Mouse (Mus musculus) limb, embryonic 13.5 days (tissue): ENCODE measurements at regions not wholly inside any gene's neighbourhood (a gene's known extent, or its start where the extent isn't known, plus 50 kb on each side); places are given as distances from the start of the nearest gene placed in this dataset.

Experiments
- ATAC-seq: fragments of 200-750 bp; cut with Nextera tagmentation; 2 replicates; pipeline ENCODE4 v1.8.0; 2017; ENCODE audit warnings: low read depth, moderate number of reproducible peaks, moderate TSS enrichment; ENCODE audit not compliant: low FRiP score
- H3K27ac ChIP-seq: fragments of 300-500 bp; sonication (generic); 2 replicates; pipeline ENCODE4 v1.5.1; 2015; ENCODE audit warnings: inconsistent platforms, mild to moderate bottlenecking, moderate library complexity
- H3K27me3 ChIP-seq: fragments of 300-500 bp; sonication (generic); 2 replicates; pipeline ENCODE4 v1.6.1; 2015; ENCODE audit warnings: mild to moderate bottlenecking, inconsistent platforms
- H3K36me3 ChIP-seq: fragments of 300-500 bp; sonication (generic); 2 replicates; pipeline ENCODE4 v1.6.1; 2015; ENCODE audit warnings: inconsistent platforms, mild to moderate bottlenecking, moderate library complexity
- H3K4me1 ChIP-seq: fragments of 300-500 bp; sonication (generic); 2 replicates; pipeline ENCODE4 v1.6.1; 2015; ENCODE audit warnings: inconsistent platforms
- H3K4me2 ChIP-seq: fragments of 300-500 bp; sonication (generic); replicated peaks from 2 replicates; pipeline ENCODE4 v1.6.1; 2015; ENCODE audit warnings: inconsistent platforms, mild to moderate bottlenecking, moderate library complexity
- H3K4me3 ChIP-seq: fragments of 300-500 bp; sonication (generic); 2 replicates; pipeline ENCODE4 v1.5.1; 2015; ENCODE audit warnings: moderate library complexity, mild to moderate bottlenecking, inconsistent platforms
- H3K9ac ChIP-seq: fragments of 300-500 bp; sonication (generic); 2 replicates; pipeline ENCODE4 v1.6.1; 2015; ENCODE audit warnings: mild to moderate bottlenecking, inconsistent platforms
- H3K9me3 ChIP-seq: fragments of 300-500 bp; sonication (generic); 2 replicates; pipeline ENCODE4 v1.6.1; 2016; ENCODE audit warnings: inconsistent platforms
- WGBS: fragments of 180-500 bp; shearing (Covaris S2); methylation state at CpG from one replicate; pipeline ENCODE4 v1.1.7; 2015; 5-methylcytosine and 5-hydroxymethylcytosine counted together

DNA sequence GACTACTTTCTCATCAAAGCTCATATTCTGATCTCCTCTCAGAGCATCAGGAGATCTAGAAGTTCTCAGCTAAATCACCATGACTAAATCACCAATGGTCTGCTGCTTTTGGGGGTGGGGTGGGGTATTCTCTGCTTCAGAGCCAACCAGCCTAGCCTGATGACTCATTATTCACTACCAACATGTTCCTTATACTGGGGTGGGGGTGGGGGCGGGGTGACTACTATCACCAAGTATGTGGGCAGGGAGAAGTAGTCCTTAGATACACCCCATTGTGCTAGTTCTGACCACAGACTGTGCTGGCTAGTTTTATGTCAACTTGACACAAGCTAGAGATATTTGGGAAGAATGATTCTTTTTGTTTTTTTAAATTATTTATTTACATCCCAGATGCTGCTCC, 143.0 kb downstream of the Cbln1 start:
- H3K4me1 ChIP-seq = peaks cover 9% of the 10 kb centered on the region
- no peaks in the 10 kb centered on the region for H3K27me3 ChIP-seq
- 75% methylated on average over 1 of the region's 1 CpGs for WGBS
- H3K27ac ChIP-seq = no peak overlapping the region
- H3K4me3 ChIP-seq = no peak overlapping the region
- H3K36me3 ChIP-seq = no peaks in the 10 kb centered on the region
- no peak overlapping the region for H3K9ac ChIP-seq
- ATAC-seq = no peak
- no peak overlapping the region for H3K4me2 ChIP-seq
- H3K9me3 ChIP-seq = no peaks in the 10 kb centered on the region

GRCm38 (mm10) chr8:87314570-87314969, 157.8 kb downstream of the Cbln1 start:
- Histone ChIP-seq H3K4me3 (no peak overlapping the region), H3K9me3 (no peaks in the 10 kb centered on the region), H3K27ac (no peak overlapping the region), H3K36me3 (no peaks in the 10 kb centered on the region), H3K4me2 (no peak overlapping the region), H3K4me1 (no peaks in the 10 kb centered on the region), H3K9ac (no peak overlapping the region), H3K27me3 (no peaks in the 10 kb centered on the region)
- ATAC-seq = no peak
- WGBS = 67% methylated on average over 3 of the region's 3 CpGs

DNA sequence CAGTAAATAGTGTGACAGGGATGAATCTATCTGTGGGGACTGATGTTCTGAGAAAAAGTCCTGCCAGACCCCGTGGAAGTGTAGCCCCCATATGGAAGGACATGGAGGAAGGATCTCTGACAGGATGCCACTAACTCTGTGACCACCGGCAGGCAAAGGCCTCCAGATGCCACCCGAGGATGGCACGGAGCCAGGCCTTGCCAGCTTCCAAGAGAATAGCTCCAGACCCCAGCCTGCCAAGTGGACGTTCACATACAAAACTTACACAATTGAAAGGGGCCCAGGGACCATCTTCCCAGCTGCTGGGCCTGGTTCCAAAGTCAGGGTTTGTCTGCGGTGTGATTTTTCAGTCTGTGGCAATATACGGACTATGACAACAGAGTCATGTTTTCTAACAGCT, 161.1 kb downstream of the Cbln1 start:
- Histone ChIP-seq H3K27ac (no peak overlapping the region), H3K36me3 (no peaks in the 10 kb centered on the region), H3K4me3 (no peak overlapping the region), H3K9me3 (no peaks in the 10 kb centered on the region), H3K9ac (no peak overlapping the region), H3K4me2 (no peak overlapping the region), H3K4me1 (no peaks in the 10 kb centered on the region), H3K27me3 (no peaks in the 10 kb centered on the region)
- ATAC-seq = no peak
- 78% methylated on average over 7 of the region's 7 CpGs for WGBS

DNA sequence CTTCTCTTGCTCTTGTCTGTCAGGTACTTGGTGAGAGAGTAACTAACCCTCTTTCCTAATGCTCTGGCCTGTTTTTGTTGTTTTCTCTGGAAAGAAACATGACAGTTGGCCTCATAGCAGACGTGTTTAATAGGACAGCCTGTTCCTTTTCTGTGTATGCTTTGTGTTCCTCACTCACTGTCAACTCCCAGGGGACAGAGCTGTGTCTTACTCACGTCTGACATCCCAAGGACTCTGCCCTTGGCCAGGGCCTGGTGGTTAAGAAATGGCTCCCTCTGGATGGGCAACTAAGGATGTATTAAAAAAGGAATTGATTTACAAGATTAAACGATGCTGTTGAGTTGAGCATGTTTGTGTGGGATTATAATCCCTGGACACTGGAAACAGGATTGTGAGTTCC, 164.1 kb downstream of the Cbln1 start:
- Histone ChIP-seq H3K36me3 (no peaks in the 10 kb centered on the region), H3K4me2 (no peak overlapping the region), H3K9me3 (no peaks in the 10 kb centered on the region), H3K4me3 (no peak overlapping the region), H3K27me3 (no peaks in the 10 kb centered on the region), H3K4me1 (no peaks in the 10 kb centered on the region), H3K27ac (no peak overlapping the region), H3K9ac (no peak overlapping the region)
- no peak for ATAC-seq
- WGBS = 72% methylated on average over 3 of the region's 3 CpGs

DNA sequence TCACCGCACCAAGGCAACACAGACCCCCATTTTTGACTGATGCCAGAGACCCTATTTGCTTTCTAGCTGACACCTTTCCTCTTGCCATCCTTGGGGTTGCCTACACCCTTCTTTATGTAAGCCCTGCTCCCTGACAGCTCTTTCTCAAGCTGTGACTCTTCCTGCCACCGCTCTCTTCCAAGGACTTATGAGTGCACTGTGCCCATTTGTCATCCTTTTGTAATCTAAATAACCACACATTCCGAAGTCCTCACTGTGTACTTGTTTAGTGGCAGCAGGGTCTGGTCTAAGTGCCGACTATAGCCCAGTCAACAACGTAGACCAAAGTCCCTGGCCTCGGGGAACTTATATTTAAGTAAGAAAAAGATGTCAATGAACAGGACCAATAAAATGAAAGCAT, 167.4 kb downstream of the Cbln1 start:
- no peaks in the 10 kb centered on the region for H3K27me3 ChIP-seq
- no peaks in the 10 kb centered on the region for H3K36me3 ChIP-seq
- H3K27ac ChIP-seq = no peak overlapping the region
- no peak overlapping the region for H3K4me2 ChIP-seq
- H3K4me1 ChIP-seq = no peaks in the 10 kb centered on the region
- 90% methylated on average over 6 of the region's 6 CpGs for WGBS
- no peak overlapping the region for H3K4me3 ChIP-seq
- H3K9ac ChIP-seq = no peak overlapping the region
- no peak for ATAC-seq
- no peaks in the 10 kb centered on the region for H3K9me3 ChIP-seq

DNA sequence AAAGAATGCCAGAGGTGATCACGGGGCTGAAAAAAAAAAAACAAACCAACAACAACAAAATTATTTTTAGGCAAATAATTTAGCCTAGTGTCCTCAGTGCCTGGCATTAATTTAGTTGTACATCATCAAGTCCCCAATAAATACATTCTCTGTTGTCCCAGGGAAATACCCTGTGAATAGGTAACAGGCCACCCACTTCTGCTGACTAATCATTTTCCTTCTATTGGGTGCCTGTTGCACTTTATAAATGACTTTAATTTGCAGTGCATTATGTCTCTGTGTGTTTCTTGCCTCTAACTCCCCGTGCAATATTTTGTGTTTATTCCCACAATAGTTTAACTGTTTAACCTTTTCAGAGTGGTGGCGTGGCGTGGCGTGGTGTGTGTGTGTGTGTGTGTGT, 168.9 kb downstream of the Cbln1 start:
- no peak overlapping the region for H3K9ac ChIP-seq
- no peaks in the 10 kb centered on the region for H3K4me1 ChIP-seq
- no peaks in the 10 kb centered on the region for H3K27me3 ChIP-seq
- no peak overlapping the region for H3K4me2 ChIP-seq
- no peak overlapping the region for H3K27ac ChIP-seq
- WGBS = 81% methylated on average over 5 of the region's 5 CpGs
- H3K36me3 ChIP-seq = no peaks in the 10 kb centered on the region
- H3K9me3 ChIP-seq = no peaks in the 10 kb centered on the region
- H3K4me3 ChIP-seq = no peak overlapping the region
- ATAC-seq = no peak

GRCm38 (mm10) chr8:87297761-87298160, 174.6 kb downstream of the Cbln1 start:
- H3K9ac ChIP-seq = no peak overlapping the region
- H3K9me3 ChIP-seq = no peaks in the 10 kb centered on the region
- no peak overlapping the region for H3K27ac ChIP-seq
- WGBS = 93% methylated on average over 6 of the region's 6 CpGs
- ATAC-seq = no peak
- H3K4me1 ChIP-seq = peaks cover 5% of the 10 kb centered on the region
- no peak overlapping the region for H3K4me3 ChIP-seq
- no peaks in the 10 kb centered on the region for H3K36me3 ChIP-seq
- H3K27me3 ChIP-seq = no peaks in the 10 kb centered on the region
- no peak overlapping the region for H3K4me2 ChIP-seq

GRCm38 (mm10) chr8:87297331-87297730, 175.1 kb downstream of the Cbln1 start:
- Histone ChIP-seq H3K4me2 (no peak overlapping the region), H3K27ac (no peak overlapping the region), H3K4me1 (peaks cover 8% of the 10 kb centered on the region), H3K36me3 (no peaks in the 10 kb centered on the region), H3K4me3 (no peak overlapping the region), H3K27me3 (no peaks in the 10 kb centered on the region), H3K9ac (no peak overlapping the region), H3K9me3 (no peaks in the 10 kb centered on the region)
- no peak for ATAC-seq
- WGBS = 90% methylated on average over 3 of the region's 3 CpGs

GRCm38 (mm10) chr8:87286059-87286458, 186.3 kb downstream of the Cbln1 start:
- Histone ChIP-seq H3K4me2 (no peak overlapping the region), H3K9me3 (no peaks in the 10 kb centered on the region), H3K27ac (no peak overlapping the region), H3K27me3 (no peaks in the 10 kb centered on the region), H3K9ac (no peak overlapping the region), H3K4me1 (peaks cover 10% of the 10 kb centered on the region; the same call in 1 of the 2 replicates), H3K36me3 (no peaks in the 10 kb centered on the region), H3K4me3 (no peak overlapping the region)
- WGBS = 81% methylated on average over 8 of the region's 8 CpGs
- ATAC-seq = no peak

- no peaks in the 10 kb centered on the region for H3K27me3 ChIP-seq
- ATAC-seq = no peak
- peaks cover 10% of the 10 kb centered on the region; the same call in 1 of the 2 replicates for H3K4me1 ChIP-seq
- 33% methylated on average over 4 of the region's 4 CpGs for WGBS
- H3K27ac ChIP-seq = no peak overlapping the region
- no peak overlapping the region for H3K9ac ChIP-seq
- H3K9me3 ChIP-seq = no peaks in the 10 kb centered on the region
- no peak overlapping the region for H3K4me2 ChIP-seq
- H3K36me3 ChIP-seq = no peaks in the 10 kb centered on the region
- no peak overlapping the region for H3K4me3 ChIP-seq
These were observed 188.1 kb downstream of the Cbln1 start for GRCm38 (mm10) chr8:87284356-87284755.

DNA sequence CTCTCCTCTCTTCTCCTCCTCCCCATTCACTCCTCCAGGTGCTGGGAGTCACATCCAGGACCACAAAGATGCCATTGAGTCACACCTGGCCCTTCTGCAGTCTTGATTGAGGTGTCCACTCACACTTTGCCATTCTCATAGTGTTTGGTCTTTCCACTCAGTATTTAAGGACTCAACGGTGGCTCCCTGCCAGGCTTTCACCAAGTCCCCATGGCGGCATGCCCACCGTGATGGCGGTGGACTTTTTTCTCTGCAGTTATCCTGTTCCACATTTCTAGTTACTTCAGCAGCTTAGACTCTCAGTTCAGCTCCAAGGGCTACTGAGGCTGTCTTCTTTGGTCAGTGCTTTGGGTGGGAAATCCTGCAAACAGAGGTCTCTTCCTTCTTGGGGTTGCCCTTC, 189.9 kb downstream of the Cbln1 start:
- H3K27ac ChIP-seq = no peak overlapping the region
- no peaks in the 10 kb centered on the region for H3K27me3 ChIP-seq
- H3K36me3 ChIP-seq = no peaks in the 10 kb centered on the region
- peaks cover 10% of the 10 kb centered on the region; the same call in 1 of the 2 replicates for H3K4me1 ChIP-seq
- H3K9me3 ChIP-seq = no peaks in the 10 kb centered on the region
- H3K9ac ChIP-seq = no peak overlapping the region
- WGBS = 90% methylated on average over 4 of the region's 4 CpGs
- ATAC-seq = no peak
- no peak overlapping the region for H3K4me2 ChIP-seq
- H3K4me3 ChIP-seq = no peak overlapping the region

- WGBS = 54% methylated on average over 6 of the region's 6 CpGs
- Histone ChIP-seq H3K9ac (no peak overlapping the region), H3K4me1 (no peaks in the 10 kb centered on the region), H3K27ac (no peak overlapping the region), H3K4me3 (no peak overlapping the region), H3K4me2 (no peak overlapping the region), H3K27me3 (no peaks in the 10 kb centered on the region), H3K9me3 (peaks cover 4% of the 10 kb centered on the region; the same call in 1 of the 2 replicates), H3K36me3 (no peaks in the 10 kb centered on the region)
- ATAC-seq = no peak
These were observed 199.1 kb downstream of the Cbln1 start for GRCm38 (mm10) chr8:87273328-87273727.

GRCm38 (mm10) chr8:87270525-87271187, 201.8 kb downstream of the Cbln1 start:
- no peak overlapping the region for H3K9ac ChIP-seq
- no peaks in the 10 kb centered on the region for H3K4me1 ChIP-seq
- H3K27me3 ChIP-seq = no peaks in the 10 kb centered on the region
- H3K27ac ChIP-seq = no peak overlapping the region
- ATAC-seq = no peak
- 66% methylated on average over 3 of the region's 3 CpGs for WGBS
- no peak overlapping the region for H3K4me3 ChIP-seq
- no peaks in the 10 kb centered on the region for H3K36me3 ChIP-seq
- no peaks in the 10 kb centered on the region for H3K9me3 ChIP-seq
- H3K4me2 ChIP-seq = no peak overlapping the region
